In the genomic region with DNA sequence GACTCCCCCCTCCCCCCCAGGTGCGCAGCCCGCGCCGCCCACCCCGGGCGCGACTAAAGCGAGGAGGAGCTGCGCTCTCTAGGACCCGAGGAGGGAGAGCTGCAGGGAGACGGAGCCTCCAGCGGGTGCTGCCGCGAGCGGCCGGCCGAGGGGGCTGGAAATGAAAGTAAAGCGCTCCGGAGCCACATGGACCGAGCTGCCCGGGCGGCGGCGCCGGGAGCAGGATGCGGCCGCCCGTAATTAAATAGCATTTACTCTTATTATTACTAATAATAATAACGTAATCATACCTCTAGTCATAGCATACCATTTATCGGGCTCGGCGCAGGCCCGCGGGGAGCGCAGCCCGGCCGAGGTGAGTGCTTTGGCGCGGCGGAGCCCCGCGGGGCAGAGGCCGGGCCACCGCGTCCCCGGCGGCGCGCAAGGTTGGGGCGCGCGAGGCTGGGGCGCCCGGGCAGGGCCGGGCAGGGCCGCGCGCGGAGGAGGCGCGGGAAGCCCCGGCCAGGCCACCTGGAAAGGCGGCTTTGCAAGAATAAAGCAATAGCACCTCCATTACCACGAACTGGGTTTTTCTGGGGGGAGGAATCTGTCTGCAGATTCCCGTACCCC, we compare ENCODE assay signal across 8 mouse cellular contexts. TPM values are rescaled to one million over a fixed set of nuclear protein-coding genes. Genes with fewer than 3 reads are reported as not detected.
A peak's percentile ranks its signal among the peaks of the same experiment; 100 is the strongest.
DNase-seq lines count a peak whose midpoint lies in the region; ATAC-seq lines count a peak whose summit lies in the region.

A gene (plus strand): TSS at position 66 of the 609 bp plus-strand sequence.
A gene (minus strand): TSS at position 539 of the 609 bp plus-strand sequence.

- H3K9ac ChIP-seq in lung, embryonic 16.5 days (ENCODE audit: low read length) = peak within 1 kb of the TSS; percentile 93

- ATAC-seq in hematopoietic stem cell, adult 5-6 weeks (replicated peaks in 1 of 2; ENCODE audit: insufficient read depth in 1 of 2, low FRiP score in 2 of 2, low TSS enrichment in 1 of 2, low read depth in 1 of 2, poor library complexity in 2 of 2, severe bottlenecking in 2 of 2) = peak; percentile 80 to 83
- peak; percentile 84 for ATAC-seq in lung, embryonic 16.5 days (ENCODE audit: low read depth)

- peaks cover 8% of the 10 kb centered on the region for H3K4me1 ChIP-seq in lung, embryonic 16.5 days (replicated peaks; ENCODE audit: control insufficient read depth, insufficient read depth, low read length)

- peak within 1 kb of the TSS; percentile 90 for H3K27ac ChIP-seq in lung, embryonic 16.5 days (ENCODE audit: low read length)

- H3K4me2 ChIP-seq in lung, embryonic 16.5 days (ENCODE audit: low read depth, low read length) = peak within 1 kb of the TSS; percentile 71

- H3K27me3 ChIP-seq in lung, embryonic 16.5 days (ENCODE audit: control insufficient read depth, insufficient read depth, low read depth, low read length) = no peaks in the 10 kb centered on the region

- WGBS in lung, embryonic 16.5 days = under 1% methylated on average over 50 of the region's 65 CpGs

- H3K9me3 ChIP-seq in lung, embryonic 16.5 days (ENCODE audit: control insufficient read depth, low read length) = no peaks in the 10 kb centered on the region

- H3K4me3 ChIP-seq in lung, embryonic 16.5 days (ENCODE audit: low read length) = peak within 1 kb of the TSS; percentile 79

- peak; percentile 83 for DNase-seq in Muller cell, postnatal 12 days (ENCODE audit: inconsistent ontology term)
- peak; percentile 77 for DNase-seq in cerebellum, adult 9-11 months
- peak in 1 of 2 experiments; percentile 74 for DNase-seq in frontal cortex, adult 2 months (ENCODE audit: extremely low spot score in 1 of 2, low spot score in 1 of 2)
- peak; percentile 35 for DNase-seq in layer of hippocampus, adult 9-10 months (ENCODE audit: low spot score)
- peak; percentile 68 for DNase-seq in ovary, postnatal 10 days (ENCODE audit: low spot score)
- peak; percentile 38 to 56 for DNase-seq in thymus, postnatal 10 days (ENCODE audit: low spot score in 2 of 2)

- H3K36me3 ChIP-seq in lung, embryonic 16.5 days (ENCODE audit: control insufficient read depth, insufficient read depth, low read length) = no peaks in the 10 kb centered on the region

RNA-seq across cellular contexts. Expression of the first gene that starts in this region (rescaled TPM):
- 82.6 and 89.3 TPM in 2 replicates for polyA plus RNA-seq in frontal cortex, adult 2 months (2012; rRNA removed)
- 40.3 and 42.2 TPM in 2 replicates for total RNA-seq in hematopoietic stem cell, adult 5-6 weeks (2017)
- polyA plus RNA-seq in lung, embryonic 16.5 days (2015; fragmentation: Nextera tagmentation; extraction: Ambion mirVana) = 25.7 and 32.0 TPM in 2 replicates

RNA-seq across cellular contexts. Expression of the second gene that starts in this region (rescaled TPM):
- polyA plus RNA-seq in frontal cortex, adult 2 months (2012; rRNA removed) = 131 and 140 TPM in 2 replicates
- 80.7 and 125 TPM in 2 replicates for total RNA-seq in hematopoietic stem cell, adult 5-6 weeks (2017)
- polyA plus RNA-seq in lung, embryonic 16.5 days (2015; fragmentation: Nextera tagmentation; extraction: Ambion mirVana) = 94.6 and 95.7 TPM in 2 replicates
